8 mouse cellular contexts compared by ENCODE assay signal in genomic region chr19:45014981-45015402, GRCm38 (mm10). TPM values are rescaled to one million over a fixed set of nuclear protein-coding genes. Genes with fewer than 3 reads are reported as not detected.
A peak's percentile ranks its signal among the peaks of the same experiment; 100 is the strongest.
DNase-seq lines count a peak whose midpoint lies in the region; ATAC-seq lines count a peak whose summit lies in the region.

No protein-coding gene starts in this region.

- H3K27ac ChIP-seq in intestine, embryonic 14.5 days (ENCODE audit: low read depth) = peak overlapping the region; percentile 97
- H3K27ac ChIP-seq in liver, embryonic 15.5 days (replicated peaks) = peak overlapping the region; percentile 70
- peak overlapping the region; percentile 98 for H3K27ac ChIP-seq in neural tube, embryonic 13.5 days (replicated peaks)

- peak; percentile 29 for ATAC-seq in intestine, embryonic 14.5 days (replicated peaks; ENCODE audit: low FRiP score, low TSS enrichment, low read depth)
- peak; percentile 32 for ATAC-seq in liver, embryonic 15.5 days (ENCODE audit: insufficient read depth)
- no peak for ATAC-seq in neural tube, embryonic 13.5 days (ENCODE audit: low read depth)

- H3K36me3 ChIP-seq in intestine, embryonic 14.5 days (ENCODE audit: control insufficient read depth, insufficient read depth, low read length) = peaks cover 27% of the 10 kb centered on the region
- peaks cover 26% of the 10 kb centered on the region for H3K36me3 ChIP-seq in liver, embryonic 15.5 days (replicated peaks)
- H3K36me3 ChIP-seq in neural tube, embryonic 13.5 days = peaks cover 20% of the 10 kb centered on the region

- H3K9ac ChIP-seq in intestine, embryonic 14.5 days (ENCODE audit: low read length) = peak overlapping the region; percentile 75
- H3K9ac ChIP-seq in liver, embryonic 15.5 days = peak overlapping the region; percentile 57
- peak overlapping the region; percentile 87 for H3K9ac ChIP-seq in neural tube, embryonic 13.5 days

- WGBS in intestine, embryonic 14.5 days = under 1% methylated on average over 25 of the region's 25 CpGs
- under 1% methylated on average over 25 of the region's 25 CpGs for WGBS in liver, embryonic 15.5 days (ENCODE audit: insufficient replicate concordance)
- under 1% methylated on average over 25 of the region's 25 CpGs for WGBS in neural tube, embryonic 13.5 days

- peaks cover 40% of the 10 kb centered on the region for H3K4me1 ChIP-seq in intestine, embryonic 14.5 days (replicated peaks; ENCODE audit: control insufficient read depth, insufficient read depth, low read length)
- peaks cover 62% of the 10 kb centered on the region for H3K4me1 ChIP-seq in liver, embryonic 15.5 days (replicated peaks)
- peaks cover 55% of the 10 kb centered on the region for H3K4me1 ChIP-seq in neural tube, embryonic 13.5 days (replicated peaks)

- peak overlapping the region; percentile 97 for H3K4me2 ChIP-seq in intestine, embryonic 14.5 days (ENCODE audit: low read length)
- H3K4me2 ChIP-seq in liver, embryonic 15.5 days = peak overlapping the region; percentile 94
- peak overlapping the region; percentile 91 for H3K4me2 ChIP-seq in neural tube, embryonic 13.5 days

- H3K4me3 ChIP-seq in intestine, embryonic 14.5 days (ENCODE audit: low read depth, low read length) = peak overlapping the region; percentile 56
- peak overlapping the region; percentile 63 for H3K4me3 ChIP-seq in liver, embryonic 15.5 days (replicated peaks)
- peak overlapping the region; percentile 65 for H3K4me3 ChIP-seq in neural tube, embryonic 13.5 days

- intact Hi-C loops in gastrocnemius, postnatal 14 days (cut with DNase I; ENCODE audit: low total_unique reads) = no loop called here

- H3K9me3 ChIP-seq in intestine, embryonic 14.5 days (ENCODE audit: control insufficient read depth, low read length) = no peaks in the 10 kb centered on the region
- H3K9me3 ChIP-seq in liver, embryonic 15.5 days (replicated peaks) = no peaks in the 10 kb centered on the region
- H3K9me3 ChIP-seq in neural tube, embryonic 13.5 days = no peaks in the 10 kb centered on the region

- peak; percentile 83 for DNase-seq in cerebellum, adult 11-12 months
- no peak for DNase-seq in cerebellum, postnatal 4 days (ENCODE audit: low spot score in 2 of 2)
- peak; percentile 71 to 73 for DNase-seq in cerebellum, postnatal 10 days
- DNase-seq in gastrocnemius, postnatal 14 days = peak; percentile 69
- peak; percentile 81 for DNase-seq in intestine, embryonic 14.5 days (ENCODE audit: low spot score)
- DNase-seq in spleen, postnatal 14 days (ENCODE audit: low spot score in 2 of 2) = no peak

- H3K27me3 ChIP-seq in intestine, embryonic 14.5 days (replicated peaks; ENCODE audit: control insufficient read depth, insufficient read depth, low read length) = no peaks in the 10 kb centered on the region
- H3K27me3 ChIP-seq in liver, embryonic 15.5 days = peaks cover 33% of the 10 kb centered on the region
- no peaks in the 10 kb centered on the region for H3K27me3 ChIP-seq in neural tube, embryonic 13.5 days

RNA-seq across cellular contexts. Expression of gene Lzts2, which starts 0.8 kb away (rescaled TPM):
- 10 to 100 TPM; 26.8 to 29.0 TPM for total RNA-seq in gastrocnemius, postnatal 14 days (2021)
- 50.6 and 52.1 TPM in 2 replicates for polyA plus RNA-seq in intestine, embryonic 14.5 days (2014; fragmentation: Nextera tagmentation; extraction: Ambion mirVana)
- 6.8 and 7.7 TPM in 2 replicates for polyA plus RNA-seq in liver, embryonic 15.5 days (2015; fragmentation: Nextera tagmentation; extraction: Ambion mirVana)
- 29.1 and 30.8 TPM in 2 replicates for polyA plus RNA-seq in neural tube, embryonic 13.5 days (2015; fragmentation: Nextera tagmentation; extraction: Ambion mirVana)

RNA-seq across cellular contexts. Expression of gene Mrpl43, which starts 8.8 kb away (rescaled TPM):
- total RNA-seq in gastrocnemius, postnatal 14 days (2021) = 10 to 100 TPM; 32.9 to 35.4 TPM
- polyA plus RNA-seq in intestine, embryonic 14.5 days (2014; fragmentation: Nextera tagmentation; extraction: Ambion mirVana) = 65.4 and 70.3 TPM in 2 replicates
- 27.4 and 28.8 TPM in 2 replicates for polyA plus RNA-seq in liver, embryonic 15.5 days (2015; fragmentation: Nextera tagmentation; extraction: Ambion mirVana)
- 84.9 and 94.8 TPM in 2 replicates for polyA plus RNA-seq in neural tube, embryonic 13.5 days (2015; fragmentation: Nextera tagmentation; extraction: Ambion mirVana)

RNA-seq across cellular contexts. Expression of gene Twnk, which starts 9.5 kb away (rescaled TPM):
- 10 to 100 TPM; 14.5 to 15.9 TPM for total RNA-seq in gastrocnemius, postnatal 14 days (2021)
- 16.7 and 18.4 TPM in 2 replicates for polyA plus RNA-seq in intestine, embryonic 14.5 days (2014; fragmentation: Nextera tagmentation; extraction: Ambion mirVana)
- 10.4 and 13.4 TPM in 2 replicates for polyA plus RNA-seq in liver, embryonic 15.5 days (2015; fragmentation: Nextera tagmentation; extraction: Ambion mirVana)
- 15.6 and 17.0 TPM in 2 replicates for polyA plus RNA-seq in neural tube, embryonic 13.5 days (2015; fragmentation: Nextera tagmentation; extraction: Ambion mirVana)

RNA-seq across cellular contexts. Expression of gene Sema4g, which starts 26.1 kb away (rescaled TPM):
- 1 to 10 TPM in 1 of 2 experiments, under 1 TPM in 1; 0.73 to 1.3 TPM for total RNA-seq in gastrocnemius, postnatal 14 days (2021)
- polyA plus RNA-seq in intestine, embryonic 14.5 days (2014; fragmentation: Nextera tagmentation; extraction: Ambion mirVana) = 14.5 and 16.3 TPM in 2 replicates
- polyA plus RNA-seq in liver, embryonic 15.5 days (2015; fragmentation: Nextera tagmentation; extraction: Ambion mirVana) = 4.4 and 5.6 TPM in 2 replicates
- polyA plus RNA-seq in neural tube, embryonic 13.5 days (2015; fragmentation: Nextera tagmentation; extraction: Ambion mirVana) = 16.7 and 17.4 TPM in 2 replicates

RNA-seq across cellular contexts. Expression of gene Pdzd7, which starts 30.5 kb away (rescaled TPM):
- total RNA-seq in gastrocnemius, postnatal 14 days (2021) = 10 to 100 TPM in 1 of 2 experiments, 1 to 10 TPM in 1; 9.8 to 10.9 TPM
- polyA plus RNA-seq in intestine, embryonic 14.5 days (2014; fragmentation: Nextera tagmentation; extraction: Ambion mirVana) = 0.42 and 0.55 TPM in 2 replicates
- polyA plus RNA-seq in liver, embryonic 15.5 days (2015; fragmentation: Nextera tagmentation; extraction: Ambion mirVana) = not detected in 2 replicates
- 1.0 and 1.4 TPM in 2 replicates for polyA plus RNA-seq in neural tube, embryonic 13.5 days (2015; fragmentation: Nextera tagmentation; extraction: Ambion mirVana)

Comparison
In these comparisons a context has a peak if more than half of its experiments do, and no peak if none do; other contexts are left out.
1. DNase-seq: peak in cerebellum, adult 11-12 months (single experiment), cerebellum, postnatal 10 days (2 of 2), gastrocnemius, postnatal 14 days (single experiment) and intestine, embryonic 14.5 days (single experiment); none in cerebellum, postnatal 4 days (0 of 2) and spleen, postnatal 14 days (0 of 2).
2. Peak in every context shown above with its lines, with median percentiles within 50 percentile points of each other: H3K27ac ChIP-seq, H3K4me2 ChIP-seq, H3K4me3 ChIP-seq and H3K9ac ChIP-seq.